Mouse (Mus musculus) A20 (cell line): ENCODE measurements around the gene Hspa1a.
"Not testable (repeated sequence)": the region's sequence is repeated elsewhere in the genome, so short reads cannot be mapped to it uniquely, and the experiment has no call there.

ENCODE experiments used
- DNase-seq: peaks from one replicate; pipeline ENCODE4 v3.0.0-alpha.2; 2011; ENCODE audit warnings: low read depth, low spot score

The Hspa1a gene

GRCm38 (mm10) chr17:35001452-35002152 lies 29.6 kb upstream of the Hspa1a start:
- peak; percentile 51 for DNase-seq

DNA sequence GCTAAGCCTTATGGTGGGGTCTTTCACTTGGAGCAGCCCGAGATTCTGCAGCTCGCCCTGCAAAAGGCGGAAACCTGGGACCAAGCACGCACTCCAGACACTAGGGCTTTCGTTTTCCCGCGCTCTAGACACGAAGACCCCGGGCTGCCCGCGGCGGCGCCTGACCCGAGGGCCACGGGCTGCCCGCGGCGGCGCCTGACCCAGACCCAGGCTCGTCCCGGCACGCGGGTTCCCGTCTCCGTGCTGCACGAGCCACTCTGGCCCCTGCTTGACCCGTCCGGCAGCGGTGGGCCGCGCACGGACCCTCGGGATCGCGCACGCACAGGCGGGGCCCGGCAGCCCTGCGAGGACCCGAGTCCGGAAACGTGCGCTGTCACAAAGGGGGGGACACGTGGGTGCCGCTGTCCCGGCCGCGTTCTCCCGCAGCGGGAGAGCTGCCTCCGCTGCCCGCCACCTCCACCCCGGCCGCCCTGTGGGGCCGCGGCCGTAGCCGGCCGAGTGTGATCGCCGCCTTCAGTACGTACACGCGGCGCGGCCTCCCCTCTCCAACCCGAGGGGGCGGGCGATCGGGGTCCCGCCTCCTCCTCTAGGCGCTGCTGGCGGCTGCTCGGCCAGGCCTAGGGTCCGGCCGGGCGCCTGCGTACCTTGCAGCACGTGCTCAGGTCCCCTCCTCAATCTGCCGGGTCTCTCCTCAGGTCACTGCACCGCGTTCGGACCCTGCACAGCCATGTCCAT lies 28.9 kb upstream of the Hspa1a start, which contains the start of gene Vars:
Gene Vars, plus strand, starts transcription at position 271 of the 735 bp plus-strand sequence.
- DNase-seq, result peak; percentile 96

DNA sequence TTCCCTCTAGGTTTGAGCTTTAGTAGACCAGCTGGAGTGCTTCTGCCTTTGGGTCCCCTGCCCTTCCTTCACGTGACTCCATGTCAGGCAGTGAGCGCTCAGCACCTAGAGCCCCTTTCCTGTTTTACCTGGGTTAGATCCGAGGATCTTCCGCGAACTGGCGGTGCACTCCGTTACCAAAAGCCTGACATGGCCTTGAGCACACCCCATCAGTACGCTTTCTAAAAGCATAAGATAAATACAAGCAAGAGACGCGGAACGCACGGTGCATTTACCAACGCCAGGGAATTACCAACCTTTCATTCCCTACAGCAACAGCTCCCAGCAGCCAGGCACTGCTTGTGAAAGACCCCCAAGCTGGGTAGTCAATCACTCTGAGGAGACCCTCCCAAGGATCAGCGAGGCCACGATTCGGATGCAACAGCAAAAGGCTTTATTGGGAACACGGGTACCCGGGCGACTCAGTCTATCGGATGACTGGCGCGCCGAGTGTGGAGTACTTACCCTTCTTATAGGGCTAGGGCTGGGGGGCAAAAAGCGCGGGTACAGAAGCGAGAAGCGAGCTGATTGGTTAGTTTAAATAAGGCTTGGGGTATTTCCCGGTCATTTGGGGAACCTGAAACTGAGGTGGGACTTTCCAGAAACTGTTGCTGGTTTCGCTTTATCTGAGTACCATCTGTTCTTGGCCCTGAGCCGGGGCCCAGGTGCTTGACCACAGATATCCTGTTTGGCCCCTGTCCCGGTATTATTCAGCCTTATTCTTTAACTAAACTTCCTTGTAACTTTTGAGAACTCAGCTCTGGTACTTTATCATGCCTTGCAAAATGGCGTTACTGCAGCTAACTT lies 28.1 kb upstream of the Hspa1a start:
- DNase-seq, result peak; percentile 80

DNA sequence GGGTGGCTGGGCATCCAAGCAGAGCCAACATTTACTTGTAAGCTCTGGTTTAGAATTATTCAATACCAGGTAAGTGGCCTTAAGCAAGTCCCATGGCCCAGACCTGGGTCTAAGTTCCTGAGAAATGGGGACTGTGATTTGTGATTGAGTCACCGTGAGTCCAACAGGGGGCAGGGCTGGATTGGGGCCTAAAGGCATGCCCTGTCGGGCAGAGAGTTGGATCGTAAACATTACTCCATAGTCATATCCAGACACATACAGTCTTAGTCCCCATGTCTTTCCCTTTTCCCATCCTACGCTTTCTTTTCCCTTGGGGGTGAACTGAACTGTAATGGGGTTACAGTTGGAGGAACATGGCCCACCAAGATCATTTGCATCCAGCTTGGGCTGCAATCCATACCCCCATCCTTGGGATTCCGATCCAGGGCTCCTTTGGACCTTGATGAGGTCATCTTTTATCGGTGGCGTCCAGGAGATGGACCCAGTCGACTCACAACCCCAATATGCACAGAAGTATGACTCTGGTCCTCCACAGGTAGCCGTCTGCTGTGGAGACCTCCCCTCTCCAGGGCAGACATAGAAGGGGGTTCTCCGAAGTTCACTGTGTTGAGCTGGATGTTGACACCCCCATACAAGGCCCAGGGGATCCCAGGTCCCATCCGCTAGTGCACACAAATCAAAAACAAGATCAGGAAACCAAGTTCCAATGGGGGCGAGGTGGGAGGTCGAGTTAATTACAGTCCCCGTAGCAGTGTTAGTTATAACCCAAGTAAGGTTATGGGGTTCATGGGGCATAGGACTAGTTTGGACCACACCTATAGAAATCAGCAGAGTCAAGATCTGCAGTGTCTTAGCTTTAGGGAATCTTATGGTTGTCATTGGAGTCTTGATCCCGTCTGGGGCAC lies 26.8 kb upstream of the Hspa1a start:
- no peak for DNase-seq

GRCm38 (mm10) chr17:34997142-34997483 lies 25.2 kb upstream of the Hspa1a start:
- DNase-seq, result no peak

- no peak for DNase-seq
These were observed 24.6 kb upstream of the Hspa1a start for GRCm38 (mm10) chr17:34996411-34997141.

DNA sequence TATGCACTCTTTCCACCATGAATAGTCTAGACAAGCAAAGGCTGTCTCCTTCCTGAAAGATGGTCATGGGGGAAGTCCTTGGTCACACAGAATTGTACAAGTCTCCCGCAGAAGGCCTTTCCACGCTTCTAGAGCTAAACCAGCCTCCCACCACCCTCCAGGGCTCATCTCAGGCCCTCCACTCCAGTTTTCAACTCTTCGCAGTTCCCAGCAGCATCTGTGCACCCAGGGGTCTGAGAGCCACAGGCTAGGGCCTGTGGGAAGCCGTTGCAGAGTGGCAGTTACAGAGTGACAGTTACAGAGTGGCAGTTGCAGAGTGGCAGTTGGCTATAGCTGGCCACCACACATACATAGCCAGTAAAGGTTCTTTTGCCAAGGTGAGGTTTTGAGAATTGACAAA lies 24.0 kb upstream of the Hspa1a start:
- DNase-seq, result not testable (repeated sequence)

GRCm38 (mm10) chr17:34995192-34995591 lies 23.2 kb upstream of the Hspa1a start:
- DNase-seq, result not testable (repeated sequence)

GRCm38 (mm10) chr17:34994751-34995150 lies 22.8 kb upstream of the Hspa1a start:
- peak; percentile 47 for DNase-seq

- peak; percentile 57 for DNase-seq
These were observed 12.3 kb upstream of the Hspa1a start for GRCm38 (mm10) chr17:34984218-34984617.

- DNase-seq, result no peak
These were observed 10.4 kb upstream of the Hspa1a start for GRCm38 (mm10) chr17:34982328-34982727.

- peak; percentile 97 for DNase-seq
These were observed 9.8 kb upstream of the Hspa1a start, which contains the start of gene Lsm2 for GRCm38 (mm10) chr17:34981690-34982180. TSS of gene Lsm2 (plus strand) at chr17:34981862.

DNA sequence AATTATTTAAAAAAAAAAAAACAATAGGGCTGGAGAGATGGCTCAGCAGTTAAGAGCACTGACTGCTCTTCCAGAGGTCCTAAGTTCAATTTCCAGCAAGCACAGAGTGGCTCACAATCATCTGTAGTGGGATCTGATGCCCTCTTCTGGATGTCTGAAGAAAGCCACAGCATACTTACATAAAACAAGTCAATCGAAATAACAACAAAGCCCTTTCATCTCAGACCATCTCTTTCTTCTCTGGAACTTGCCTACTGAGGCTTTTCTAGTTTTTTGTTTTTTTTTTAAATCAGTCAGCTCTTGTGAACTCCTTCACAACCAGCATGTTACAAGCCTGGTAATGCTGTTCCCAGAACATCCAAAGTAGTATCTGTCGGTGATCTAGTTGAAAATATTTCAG lies 8.7 kb upstream of the Hspa1a start:
- DNase-seq, result peak; percentile 74

- DNase-seq, result no peak
These were observed 7.7 kb upstream of the Hspa1a start for GRCm38 (mm10) chr17:34979631-34980030.

GRCm38 (mm10) chr17:34978239-34978638 lies 6.3 kb upstream of the Hspa1a start:
- DNase-seq, result no peak

GRCm38 (mm10) chr17:34977000-34977399 lies 5.0 kb upstream of the Hspa1a start:
- DNase-seq, result no peak

- no peak for DNase-seq
These were observed 3.9 kb upstream of the Hspa1a start for GRCm38 (mm10) chr17:34975581-34976492.

DNA sequence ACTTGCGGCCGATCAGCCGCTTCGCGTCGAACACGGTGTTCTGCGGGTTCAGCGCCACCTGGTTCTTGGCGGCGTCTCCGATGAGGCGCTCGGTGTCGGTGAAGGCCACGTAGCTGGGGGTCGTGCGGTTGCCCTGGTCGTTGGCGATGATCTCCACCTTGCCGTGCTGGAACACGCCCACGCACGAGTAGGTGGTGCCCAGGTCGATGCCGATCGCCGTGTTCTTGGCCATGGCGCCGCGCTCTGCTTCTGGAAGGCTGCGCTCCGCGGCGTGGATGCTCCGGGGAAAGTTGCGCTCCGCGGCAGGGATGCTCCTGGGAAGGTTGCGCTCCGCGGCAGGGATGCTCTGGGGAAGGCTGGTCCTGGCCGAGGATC lies 275 bp downstream of the Hspa1a start:
- not testable (repeated sequence) for DNase-seq

GRCm38 (mm10) chr17:34970850-34971249 lies 1.1 kb downstream of the Hspa1a start:
- DNase-seq, result not testable (repeated sequence)
